Mouse (Mus musculus) gastrocnemius, adult 18-20 months (tissue): ENCODE measurements around the gene Anks1. TPM values are rescaled to one million over a fixed set of nuclear protein-coding genes. Genes with fewer than 3 reads are reported as not detected.
A peak's percentile ranks its signal among the peaks of the same experiment; 100 is the strongest.
"Not testable (repeated sequence)": the region's sequence is repeated elsewhere in the genome, so short reads cannot be mapped to it uniquely, and the experiment has no call there.

Source experiments
- DNase-seq: peaks from one replicate; pipeline ENCODE4 v3.0.0; 2021; ENCODE audit warnings: low spot score
- total RNA-seq, 2 experiments: library from RNA; stranded (reverse); gene quantifications; 2 replicates each; pipeline ENCODE4 v1.2.3; 2021

The Anks1 gene
- total RNA-seq, 2 experiments from 2014 or later: 10.2 to 11.0 TPM

GRCm38 (mm10) chr17:27994001-27994944 lies 85.2 kb downstream of the Anks1 start:
- DNase-seq: no peak

GRCm38 (mm10) chr17:27996320-27996719 lies 87.2 kb downstream of the Anks1 start:
- no peak for DNase-seq

GRCm38 (mm10) chr17:27997212-27997611 lies 88.1 kb downstream of the Anks1 start:
- no peak for DNase-seq

- not testable (repeated sequence) for DNase-seq
These were observed 90.7 kb downstream of the Anks1 start for GRCm38 (mm10) chr17:27999683-28000273.

GRCm38 (mm10) chr17:28000389-28000788 lies 91.3 kb downstream of the Anks1 start:
- DNase-seq: no peak

- peak; percentile 43 for DNase-seq
These were observed 91.7 kb downstream of the Anks1 start for GRCm38 (mm10) chr17:28000851-28001250.

- no peak for DNase-seq
These were observed 96.3 kb downstream of the Anks1 start for GRCm38 (mm10) chr17:28005393-28005792.

- no peak for DNase-seq
These were observed 97.1 kb downstream of the Anks1 start for GRCm38 (mm10) chr17:28006208-28006607.

- no peak for DNase-seq
These were observed 97.5 kb downstream of the Anks1 start for GRCm38 (mm10) chr17:28006611-28007010.

- peak; percentile 79 for DNase-seq
These were observed 98.2 kb downstream of the Anks1 start for GRCm38 (mm10) chr17:28007179-28007811.

- peak; percentile 50 for DNase-seq
These were observed 98.9 kb downstream of the Anks1 start for GRCm38 (mm10) chr17:28007857-28008564.

GRCm38 (mm10) chr17:28008565-28008981 lies 99.5 kb downstream of the Anks1 start:
- peak; percentile 43 for DNase-seq

- no peak for DNase-seq
These were observed 100.1 kb downstream of the Anks1 start for GRCm38 (mm10) chr17:28009066-28009715.

- DNase-seq: peak; percentile 42
These were observed 100.6 kb downstream of the Anks1 start for GRCm38 (mm10) chr17:28009716-28010114.

- no peak for DNase-seq
These were observed 101.8 kb downstream of the Anks1 start for GRCm38 (mm10) chr17:28010925-28011324.

GRCm38 (mm10) chr17:28012851-28013250 lies 103.7 kb downstream of the Anks1 start:
- DNase-seq: no peak

GRCm38 (mm10) chr17:28013259-28013875 lies 104.3 kb downstream of the Anks1 start:
- DNase-seq: peak; percentile 57

GRCm38 (mm10) chr17:28014449-28014848 lies 105.3 kb downstream of the Anks1 start:
- DNase-seq: no peak

GRCm38 (mm10) chr17:28015068-28015730 lies 106.1 kb downstream of the Anks1 start:
- DNase-seq: no peak
